Mouse (Mus musculus): Measurements from ENCODE around the gene Crk. TPM values are rescaled to one million over a fixed set of nuclear protein-coding genes. Genes with fewer than 3 reads are reported as not detected.

Gene Crk
- 10 to 100 TPM; 47.7 to 62.6 TPM for polyA plus RNA-seq (2017; shearing (Covaris generic))

GRCm38 (mm10) chr11:75678747-75679438, at the start of gene Crk:
Crk (plus strand) TSS chr11:75679259.

GRCm38 (mm10) chr11:75630645-75631229, 48.3 kb upstream of the Crk start, which contains the start of gene Inpp5k:
Inpp5k (plus strand) TSS chr11:75630988.

GRCm38 (mm10) chr11:75650311-75650710, 28.7 kb upstream of the Crk start, which contains the start of gene Myo1c:
Myo1c (plus strand) TSS chr11:75650504.

GRCm38 (mm10) chr11:75732434-75733226, 53.6 kb downstream of the Crk start, which contains the start of gene Ywhae:
Ywhae (plus strand) TSS chr11:75732869.

Other genes starting within 250 kb of the Crk start
- under 1 TPM in 1 of 2 experiments, not detected in 1; 0.17 TPM for gene Serpinf2, start 239.7 kb upstream of the Crk start, polyA plus RNA-seq (2017; shearing (Covaris generic))
- 10 to 100 TPM; 13.6 to 14.9 TPM for gene Wdr81, start 224.5 kb upstream of the Crk start, polyA plus RNA-seq (2017; shearing (Covaris generic))
- 10 to 100 TPM in 1 of 2 experiments, 1 to 10 TPM in 1; 4.4 to 11.1 TPM for gene Tlcd2, start 217.5 kb upstream of the Crk start, polyA plus RNA-seq (2017; shearing (Covaris generic))
- gene Prpf8, start 192.4 kb upstream of the Crk start, polyA plus RNA-seq (2017; shearing (Covaris generic)): 10 to 100 TPM; 50.5 to 54.7 TPM
- under 1 TPM; 0.24 to 0.40 TPM for gene Rilp, start 169.2 kb upstream of the Crk start, polyA plus RNA-seq (2017; shearing (Covaris generic))
- gene Scarf1, start 165.7 kb upstream of the Crk start, polyA plus RNA-seq (2017; shearing (Covaris generic)): 1 to 10 TPM; 1.2 to 5.0 TPM
- 10 to 100 TPM; 34.3 to 47.3 TPM for gene Slc43a2, start 147.6 kb upstream of the Crk start, polyA plus RNA-seq (2017; shearing (Covaris generic))
- gene Pitpna, start 91.2 kb upstream of the Crk start, polyA plus RNA-seq (2017; shearing (Covaris generic)): 100 to 1,000 TPM; 318 to 366 TPM
- 100 to 1,000 TPM; 117 to 127 TPM for gene Inpp5k, start 48.3 kb upstream of the Crk start, polyA plus RNA-seq (2017; shearing (Covaris generic))
- gene Myo1c, start 28.8 kb upstream of the Crk start, polyA plus RNA-seq (2017; shearing (Covaris generic)): 10 to 100 TPM; 40.1 to 45.4 TPM
- gene Ywhae, start 53.6 kb downstream of the Crk start, polyA plus RNA-seq (2017; shearing (Covaris generic)): 100 to 1,000 TPM; 191 to 194 TPM
- under 1 TPM; 0.04 to 0.09 TPM for gene Doc2b, start 116.8 kb downstream of the Crk start, polyA plus RNA-seq (2017; shearing (Covaris generic))